Mouse (Mus musculus) kidney, embryonic 16.5 days (tissue): Measurements from ENCODE around the gene Gm20683. TPM values are rescaled to one million over a fixed set of nuclear protein-coding genes. Genes with fewer than 3 reads are reported as not detected.
"Not testable (repeated sequence)": the region's sequence is repeated elsewhere in the genome, so short reads cannot be mapped to it uniquely, and the experiment has no call there.

Experiments
- ATAC-seq: fragments of 200-750 bp; cut with Nextera tagmentation; 2 replicates; pipeline ENCODE4 v1.8.0; 2017; ENCODE audit warnings: moderate TSS enrichment; ENCODE audit not compliant: low FRiP score, low TSS enrichment
- H3K27ac ChIP-seq: fragments of 300-500 bp; sonication (generic); 2 replicates; pipeline ENCODE4 v1.5.1; 2014; ENCODE audit warnings: low read length
- H3K27me3 ChIP-seq: fragments of 300-500 bp; sonication (generic); 2 replicates; pipeline ENCODE4 v1.6.1; 2014; ENCODE audit warnings: low read length, control low read depth, mixed read lengths; ENCODE audit not compliant: insufficient read depth
- H3K36me3 ChIP-seq: fragments of 300-500 bp; sonication (generic); 2 replicates; pipeline ENCODE4 v1.6.1; 2014; ENCODE audit warnings: low read length, control low read depth, mixed read lengths; ENCODE audit not compliant: insufficient read depth
- H3K4me1 ChIP-seq: fragments of 300-500 bp; sonication (generic); 2 replicates; pipeline ENCODE4 v1.6.1; 2014; ENCODE audit warnings: low read length, control low read depth, mixed read lengths; ENCODE audit not compliant: insufficient read depth
- H3K4me2 ChIP-seq: fragments of 300-500 bp; sonication (generic); replicated peaks from 2 replicates; pipeline ENCODE4 v1.6.1; 2014; ENCODE audit warnings: low read depth, low read length
- H3K4me3 ChIP-seq: fragments of 300-500 bp; sonication (generic); 2 replicates; pipeline ENCODE4 v1.5.1; 2014; ENCODE audit warnings: mild to moderate bottlenecking, low read length
- H3K9ac ChIP-seq: fragments of 300-500 bp; sonication (generic); replicated peaks from 2 replicates; pipeline ENCODE4 v1.6.1; 2014; ENCODE audit warnings: low read length
- H3K9me3 ChIP-seq: fragments of 300-500 bp; sonication (generic); 2 replicates; pipeline ENCODE4 v1.6.1; 2016; ENCODE audit warnings: low read length, control low read depth
- WGBS: fragments of 180-500 bp; shearing (Covaris S2); extraction: QIAGEN DNeasy Blood & Tissue Kit; methylation state at CpG from one replicate; pipeline ENCODE4 v1.1.7; 2014; 5-methylcytosine and 5-hydroxymethylcytosine counted together
- polyA plus RNA-seq: library from polyadenylated mRNA; unstranded; fragments of >200 nt; fragmentation: Nextera tagmentation; extraction: Ambion mirVana; gene quantifications from 2 replicates; pipeline ENCODE4 v1.2.1, GENCODE M21; 2015

Gm20683 gene
- polyA plus RNA-seq, 1 experiment from 2014 or later = 4.3 TPM

GRCm38 (mm10) chr17:25874721-25875170, 33.2 kb upstream of the Gm20683 start, which contains the start of gene Mettl26:
Gene Mettl26 (plus strand): TSS chr17:25875074.
- ATAC-seq = peak; percentile 72
- Histone ChIP-seq H3K36me3 (peaks cover 12% of the 10 kb centered on the region), H3K4me1 (peaks cover 26% of the 10 kb centered on the region), H3K4me3 (peak within 1 kb of the TSS; percentile 75), H3K9ac (peak within 1 kb of the TSS; percentile 79), H3K9me3 (no peaks in the 10 kb centered on the region), H3K4me2 (peak within 1 kb of the TSS; percentile 78), H3K27me3 (no peaks in the 10 kb centered on the region), H3K27ac (peak within 1 kb of the TSS; percentile 96)
- WGBS = under 1% methylated on average over 25 of the region's 25 CpGs

- WGBS = 4% methylated on average over 14 of the region's 14 CpGs
- H3K9me3 ChIP-seq = no peaks in the 10 kb centered on the region
- H3K4me2 ChIP-seq = peak overlapping the region; percentile 78
- peaks cover 7% of the 10 kb centered on the region for H3K36me3 ChIP-seq
- ATAC-seq = 0 out of 2 replicates have a peak, but pooled peaks have one; percentile 18
- peak overlapping the region; percentile 96 for H3K27ac ChIP-seq
- peak overlapping the region; percentile 75 for H3K4me3 ChIP-seq
- no peaks in the 10 kb centered on the region for H3K27me3 ChIP-seq
- peaks cover 24% of the 10 kb centered on the region for H3K4me1 ChIP-seq
- H3K9ac ChIP-seq = peak overlapping the region; percentile 79
These were observed 32.7 kb upstream of the Gm20683 start for GRCm38 (mm10) chr17:25874148-25874720.

- Histone ChIP-seq H3K27ac (peak overlapping the region; percentile 96), H3K4me1 (peaks cover 29% of the 10 kb centered on the region), H3K9ac (no peak overlapping the region), H3K9me3 (no peaks in the 10 kb centered on the region), H3K27me3 (no peaks in the 10 kb centered on the region), H3K36me3 (peaks cover 6% of the 10 kb centered on the region), H3K4me2 (peak overlapping the region; percentile 78), H3K4me3 (peak overlapping the region; percentile 75)
- WGBS = 73% methylated on average over 11 of the region's 11 CpGs
- ATAC-seq = no peak
These were observed 32.0 kb upstream of the Gm20683 start for GRCm38 (mm10) chr17:25873405-25874147.

GRCm38 (mm10) chr17:25872676-25873075, 31.1 kb upstream of the Gm20683 start:
- Histone ChIP-seq H3K27me3 (no peaks in the 10 kb centered on the region), H3K9ac (no peak overlapping the region), H3K36me3 (no peaks in the 10 kb centered on the region), H3K4me3 (no peak overlapping the region), H3K9me3 (no peaks in the 10 kb centered on the region), H3K4me1 (peaks cover 34% of the 10 kb centered on the region), H3K4me2 (no peak overlapping the region), H3K27ac (no peak overlapping the region)
- ATAC-seq = no peak
- 78% methylated on average over 3 of the region's 3 CpGs for WGBS

GRCm38 (mm10) chr17:25871566-25871965, 30.0 kb upstream of the Gm20683 start:
- peaks cover 33% of the 10 kb centered on the region for H3K4me1 ChIP-seq
- H3K27ac ChIP-seq, H3K4me3 ChIP-seq, H3K36me3 ChIP-seq, H3K9ac ChIP-seq, ATAC-seq, H3K27me3 ChIP-seq, H3K9me3 ChIP-seq, H3K4me2 ChIP-seq: not testable (repeated sequence)

- H3K4me3 ChIP-seq = no peak overlapping the region
- H3K9me3 ChIP-seq = no peaks in the 10 kb centered on the region
- H3K27me3 ChIP-seq = no peaks in the 10 kb centered on the region
- peaks cover 25% of the 10 kb centered on the region for H3K4me1 ChIP-seq
- WGBS = 90% methylated on average over 2 of the region's 2 CpGs
- no peak overlapping the region for H3K27ac ChIP-seq
- ATAC-seq = no peak
- 0 out of 2 replicates have a peak, but pooled peaks cover 6% of the 10 kb centered on the region for H3K36me3 ChIP-seq
- no peak overlapping the region for H3K4me2 ChIP-seq
- H3K9ac ChIP-seq = no peak overlapping the region
These were observed 28.4 kb upstream of the Gm20683 start for GRCm38 (mm10) chr17:25869954-25870353.

GRCm38 (mm10) chr17:25869498-25869897, 27.9 kb upstream of the Gm20683 start:
- H3K4me3 ChIP-seq = no peak overlapping the region
- H3K36me3 ChIP-seq = 0 out of 2 replicates have a peak, but pooled peaks cover 6% of the 10 kb centered on the region
- no peak for ATAC-seq
- H3K9ac ChIP-seq = no peak overlapping the region
- H3K4me1 ChIP-seq = peaks cover 23% of the 10 kb centered on the region
- no peak overlapping the region for H3K4me2 ChIP-seq
- H3K27me3 ChIP-seq = no peaks in the 10 kb centered on the region
- H3K27ac ChIP-seq = no peak overlapping the region
- WGBS = 94% methylated on average over 8 of the region's 8 CpGs
- H3K9me3 ChIP-seq = no peaks in the 10 kb centered on the region

- Histone ChIP-seq H3K9ac (peak within 1 kb of the TSS; percentile 85), H3K9me3 (no peaks in the 10 kb centered on the region), H3K36me3 (peaks cover 10% of the 10 kb centered on the region), H3K4me3 (peak within 1 kb of the TSS; percentile 96), H3K4me2 (peak within 1 kb of the TSS; percentile 94), H3K27ac (peak within 1 kb of the TSS; percentile 88), H3K4me1 (peaks cover 15% of the 10 kb centered on the region), H3K27me3 (no peaks in the 10 kb centered on the region)
- under 1% methylated on average over 24 of the region's 24 CpGs for WGBS
- peak; percentile 91 for ATAC-seq
These were observed 27.1 kb upstream of the Gm20683 start, which contains the start of gene Mcrip2 for GRCm38 (mm10) chr17:25868601-25869191. Gene Mcrip2 (minus strand): TSS chr17:25868764.

- H3K4me3 ChIP-seq = peak overlapping the region; percentile 96
- peak overlapping the region; percentile 85 for H3K9ac ChIP-seq
- under 1% methylated on average over 41 of the region's 42 CpGs for WGBS
- no peaks in the 10 kb centered on the region for H3K9me3 ChIP-seq
- no peaks in the 10 kb centered on the region for H3K27me3 ChIP-seq
- peak overlapping the region; percentile 94 for H3K4me2 ChIP-seq
- H3K36me3 ChIP-seq = peaks cover 14% of the 10 kb centered on the region
- ATAC-seq = peak; percentile 58
- H3K27ac ChIP-seq = peak overlapping the region; percentile 88
- H3K4me1 ChIP-seq = peaks cover 15% of the 10 kb centered on the region
These were observed 26.5 kb upstream of the Gm20683 start for GRCm38 (mm10) chr17:25867836-25868600.
